Mouse (Mus musculus) brown adipose tissue, adult 24 weeks (tissue): ENCODE measurements at regions not wholly inside any gene's neighbourhood (a gene's known extent, or its start where the extent isn't known, plus 50 kb on each side); places are given as distances from the start of the nearest gene placed in this dataset.

Experiments used
- H3K27ac ChIP-seq: fragments of 200-500 bp; replicated peaks from 2 replicates; pipeline ENCODE4 v1.5.1; 2012; ENCODE audit warnings: low read depth, mild to moderate bottlenecking, low read length
- H3K4me1 ChIP-seq: fragments of 200-500 bp; 2 replicates; pipeline ENCODE4 v1.6.1; 2012; ENCODE audit warnings: low read length, mixed read lengths; ENCODE audit not compliant: control insufficient read depth, insufficient read depth, insufficient read length
- H3K4me3 ChIP-seq: fragments of 200-500 bp; 2 replicates; pipeline ENCODE4 v1.5.1; 2012; ENCODE audit warnings: low read depth, mild to moderate bottlenecking, low read length, moderate library complexity; ENCODE audit not compliant: insufficient read depth

DNA sequence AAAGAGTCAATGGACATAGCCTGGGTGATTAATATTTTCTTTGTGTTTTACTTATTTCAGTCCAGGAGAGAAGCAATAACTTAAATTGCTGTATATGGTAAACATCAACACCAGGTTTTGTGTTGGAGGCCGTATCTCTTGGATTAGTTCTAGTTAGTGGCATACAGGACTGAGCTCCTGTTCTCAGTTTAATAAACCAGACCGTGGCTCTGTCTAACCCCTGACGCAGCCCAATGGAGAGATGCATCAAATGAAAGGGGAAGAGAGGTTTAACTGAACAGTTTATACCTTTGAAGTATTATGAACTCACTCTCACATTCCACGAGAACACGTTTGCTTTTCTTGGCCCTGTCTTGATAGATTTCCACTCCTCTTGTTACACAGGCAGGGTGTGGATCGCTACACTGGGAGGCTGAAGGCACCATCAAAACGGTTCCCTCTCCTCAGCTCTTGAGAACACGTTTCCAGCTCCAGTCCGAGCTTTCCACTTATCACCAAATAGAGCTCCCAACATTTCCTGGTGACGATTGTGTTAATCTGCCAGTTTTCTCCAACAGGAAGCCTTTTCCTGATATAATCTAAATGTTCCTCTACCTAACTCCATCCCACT, 54.0 kb upstream of the Cerkl start:
- Histone ChIP-seq H3K4me1 (no peaks in the 10 kb centered on the region), H3K27ac (no peak overlapping the region), H3K4me3 (no peak overlapping the region)

GRCm38 (mm10) chr2:79511108-79511507, 54.5 kb upstream of the Cerkl start:
- Histone ChIP-seq H3K27ac (no peak overlapping the region), H3K4me3 (no peak overlapping the region), H3K4me1 (no peaks in the 10 kb centered on the region)

DNA sequence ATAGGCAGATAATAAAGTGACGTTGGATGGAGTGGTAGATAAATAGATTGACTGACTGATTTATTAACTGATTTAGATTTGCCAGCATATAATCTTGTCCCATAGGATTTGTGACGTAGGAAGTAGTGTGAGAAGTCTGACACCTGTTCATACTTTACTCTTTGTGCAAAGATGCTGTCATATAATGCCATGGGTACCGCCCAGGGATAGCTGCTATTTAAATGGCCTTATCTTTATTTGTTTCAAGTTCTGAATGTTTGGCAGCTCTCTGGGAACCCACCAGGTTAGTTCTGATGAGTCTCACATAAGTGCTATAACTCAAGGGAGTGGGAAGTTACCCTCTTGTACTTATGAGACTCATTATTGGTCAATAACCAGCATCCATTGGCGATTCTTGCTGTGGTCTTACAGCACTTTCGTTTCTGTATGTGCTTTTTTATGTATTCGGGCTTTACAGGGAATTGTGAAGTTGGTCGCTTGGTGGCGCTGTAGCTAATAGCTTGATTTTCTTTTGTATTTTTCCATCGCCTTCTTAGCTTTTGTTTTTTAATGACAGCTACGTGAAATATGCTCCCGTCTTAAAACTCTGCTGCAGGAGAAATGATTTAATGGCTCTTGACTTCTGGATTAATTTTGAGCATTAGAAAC, 55.2 kb upstream of the Cerkl start:
- no peak overlapping the region for H3K27ac ChIP-seq
- no peaks in the 10 kb centered on the region for H3K4me1 ChIP-seq
- H3K4me3 ChIP-seq, result no peak overlapping the region

DNA sequence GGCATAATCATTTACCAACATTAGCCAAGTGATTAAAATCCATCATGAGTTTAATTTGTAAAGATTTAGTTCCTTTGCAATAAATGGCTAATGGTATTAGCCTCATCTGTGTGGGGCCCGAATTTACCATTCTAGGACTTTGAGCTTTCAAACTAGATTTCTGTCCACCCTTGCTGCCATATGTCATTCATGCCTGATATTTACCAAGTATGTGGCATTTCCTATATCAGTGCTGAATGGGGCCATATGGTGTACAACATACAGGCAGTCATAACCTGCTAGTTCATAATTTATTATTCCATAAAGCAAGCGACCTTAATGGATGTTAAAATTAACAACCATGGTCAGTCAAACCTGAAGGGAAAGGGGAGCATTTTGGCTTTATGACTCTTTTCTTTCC, 55.8 kb upstream of the Cerkl start:
- H3K4me1 ChIP-seq, result no peaks in the 10 kb centered on the region; the same call in 1 of the 2 replicates
- H3K4me3 ChIP-seq, result no peak overlapping the region
- H3K27ac ChIP-seq, result no peak overlapping the region

DNA sequence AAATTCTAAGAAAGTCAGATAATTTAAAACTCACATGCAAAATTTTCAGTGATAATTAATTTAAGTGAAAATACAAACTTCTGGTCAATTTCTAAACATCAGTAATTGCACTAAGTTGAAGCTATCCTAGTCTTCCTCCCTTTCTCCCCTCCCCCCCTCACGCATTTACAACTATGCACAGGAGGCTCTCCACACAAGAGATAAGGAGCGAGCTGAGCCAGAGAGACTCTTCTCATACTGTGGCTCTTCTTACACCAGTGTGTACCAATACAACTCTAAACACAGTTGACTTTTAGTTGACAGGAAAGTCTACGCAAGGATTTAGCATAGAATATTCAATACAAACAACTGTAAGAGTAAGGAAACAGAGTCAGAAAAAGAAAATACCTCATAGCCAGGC, 57.1 kb upstream of the Cerkl start:
- no peak overlapping the region for H3K4me3 ChIP-seq
- H3K4me1 ChIP-seq, result no peaks in the 10 kb centered on the region; the same call in 1 of the 2 replicates
- H3K27ac ChIP-seq, result no peak overlapping the region

- H3K27ac ChIP-seq, result peak overlapping the region; percentile 35
- H3K4me1 ChIP-seq, result peaks cover 2% of the 10 kb centered on the region
- H3K4me3 ChIP-seq, result no peak overlapping the region
Measured at GRCm38 (mm10) chr2:79518046-79518750, 61.6 kb upstream of the Cerkl start.

DNA sequence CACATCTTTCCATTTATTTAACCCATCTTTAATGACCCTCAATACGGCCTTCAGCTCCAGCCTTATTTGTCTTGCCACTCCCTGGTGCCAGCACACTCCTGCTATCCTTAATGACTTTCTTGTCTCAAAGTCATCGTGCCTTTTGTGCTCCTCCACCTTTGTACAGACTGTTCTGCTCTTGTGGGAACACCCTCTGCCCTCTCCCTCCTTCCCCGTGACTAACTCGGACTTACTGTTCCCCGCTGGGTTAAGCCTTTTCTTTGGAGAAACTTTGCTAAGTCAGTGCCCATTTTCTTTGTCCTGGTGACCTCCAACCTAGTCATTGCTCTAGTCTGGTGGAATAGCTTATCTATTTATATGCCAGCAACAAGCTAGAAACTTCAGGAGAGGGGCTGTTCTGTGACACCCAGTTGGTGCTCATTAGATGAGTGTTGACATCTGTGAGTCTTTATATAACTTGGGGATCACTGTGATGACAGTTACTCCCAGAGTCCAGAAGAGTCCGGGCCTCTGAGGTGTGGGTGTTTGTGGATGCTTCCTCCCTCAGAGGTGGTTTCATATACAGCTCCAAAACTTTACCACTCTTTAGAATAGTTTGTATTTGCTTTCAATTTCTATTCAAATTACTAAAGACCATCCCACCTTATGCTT, 63.3 kb upstream of the Cerkl start:
- Histone ChIP-seq H3K4me3 (no peak overlapping the region), H3K27ac (peak overlapping the region; percentile 95)

DNA sequence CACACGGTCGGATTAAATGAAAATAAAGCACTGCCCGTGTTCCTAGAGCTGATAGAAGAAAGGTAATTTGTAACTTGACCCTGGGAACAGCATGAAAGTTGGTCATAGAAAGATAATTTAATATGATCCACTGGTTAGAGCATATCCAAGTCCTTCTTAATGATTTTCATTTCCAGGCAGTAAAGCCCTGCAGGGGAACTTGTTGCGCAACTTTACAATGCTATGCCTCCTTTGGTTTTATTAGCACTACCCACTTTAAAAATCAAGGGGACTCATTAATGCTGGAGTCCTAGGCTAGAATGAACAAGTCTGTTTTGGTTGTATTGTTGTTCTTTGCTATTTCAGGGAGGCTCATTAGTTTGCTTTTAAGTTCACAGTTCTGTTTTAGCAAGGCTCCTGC, 66.9 kb upstream of the Cerkl start:
- Histone ChIP-seq H3K4me3 (no peak overlapping the region), H3K27ac (no peak overlapping the region), H3K4me1 (peaks cover 2% of the 10 kb centered on the region)

More for the DNA sequence above, 63.3 kb upstream of the Cerkl start:
- H3K4me1 ChIP-seq, result peaks cover 2% of the 10 kb centered on the region

GRCm38 (mm10) chr2:79527529-79527928, 70.9 kb upstream of the Cerkl start:
- H3K27ac ChIP-seq, result no peak overlapping the region
- H3K4me1 ChIP-seq, result no peaks in the 10 kb centered on the region
- H3K4me3 ChIP-seq, result no peak overlapping the region

DNA sequence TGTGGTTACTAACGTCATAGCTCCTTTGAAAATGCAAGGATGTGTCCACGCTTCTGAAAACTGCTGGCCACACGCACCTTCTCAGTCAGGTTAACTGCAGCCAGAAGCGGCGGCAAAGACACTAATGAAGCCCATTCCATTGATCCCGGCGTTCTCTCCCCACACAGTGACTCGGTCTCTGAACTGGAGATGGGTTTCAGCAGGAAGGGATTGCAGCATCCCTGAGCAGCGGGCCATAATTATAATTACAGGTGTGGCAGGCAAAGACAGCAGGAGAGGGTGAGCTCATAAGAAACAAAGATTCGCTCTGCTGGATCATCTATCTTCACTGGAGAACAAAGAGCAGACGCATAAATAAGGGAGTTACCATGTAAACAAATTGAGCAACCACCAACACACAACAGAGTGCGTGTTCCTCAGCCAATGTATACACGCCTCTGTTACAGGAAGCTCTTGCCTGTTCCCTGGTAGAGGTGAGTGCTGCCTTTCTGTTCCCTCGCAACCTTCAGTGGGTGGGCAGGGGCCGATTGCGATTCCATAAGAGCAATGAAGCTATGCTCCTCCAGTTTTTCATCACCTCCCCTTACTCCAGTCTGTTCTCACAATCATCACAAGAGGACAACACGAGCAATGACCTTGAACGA, 71.9 kb upstream of the Cerkl start:
- Histone ChIP-seq H3K4me1 (no peaks in the 10 kb centered on the region), H3K27ac (no peak overlapping the region), H3K4me3 (no peak overlapping the region)

DNA sequence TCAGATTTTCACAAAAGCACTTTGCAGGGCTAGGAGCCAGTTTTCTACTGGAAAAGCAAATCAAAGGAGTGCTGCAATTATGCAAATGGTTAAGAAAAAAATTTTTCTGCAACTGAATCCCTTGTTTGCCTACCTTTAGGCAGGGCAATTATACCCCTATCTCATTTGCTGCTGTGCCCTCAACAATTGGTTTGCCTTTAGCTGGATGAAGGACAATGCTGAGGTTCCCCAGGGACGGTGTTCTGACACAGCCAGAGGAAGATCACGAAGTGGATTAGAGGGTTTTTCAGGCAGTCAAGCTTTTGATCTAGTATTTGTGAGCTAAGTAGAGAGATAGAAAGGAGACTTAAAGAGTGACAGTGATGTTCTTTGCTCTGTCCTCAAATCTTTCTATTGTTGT, 72.6 kb upstream of the Cerkl start:
- Histone ChIP-seq H3K27ac (no peak overlapping the region), H3K4me1 (no peaks in the 10 kb centered on the region), H3K4me3 (no peak overlapping the region)

DNA sequence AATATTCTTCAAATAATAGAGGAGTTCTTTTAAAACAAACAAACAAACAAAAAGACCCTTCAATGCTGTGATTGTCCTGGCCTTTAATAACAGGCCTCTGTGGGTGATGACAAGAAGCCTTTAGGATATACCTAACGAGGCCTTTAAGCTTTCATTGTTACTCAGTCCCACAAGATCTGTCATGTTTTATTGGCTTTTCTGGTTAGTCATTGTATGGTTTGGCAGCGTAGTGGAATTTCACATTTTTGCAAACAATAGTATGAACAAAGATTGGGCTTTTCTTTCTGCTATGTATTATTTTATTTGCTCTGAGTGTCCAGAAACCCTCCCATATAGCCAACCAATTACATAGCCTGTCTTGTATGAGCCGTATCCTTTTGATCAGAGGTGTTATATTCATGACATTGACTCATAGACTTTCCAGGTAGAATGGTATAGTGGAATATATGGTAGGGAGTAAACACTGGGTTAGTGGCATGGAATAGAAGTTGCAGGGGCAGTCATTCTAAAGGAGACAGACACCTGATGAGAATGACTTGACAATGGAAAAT, 76.1 kb upstream of the Cerkl start:
- Histone ChIP-seq H3K4me1 (0 out of 2 replicates have a peak, but pooled peaks cover 2% of the 10 kb centered on the region), H3K4me3 (no peak overlapping the region), H3K27ac (no peak overlapping the region)

GRCm38 (mm10) chr2:79537126-79537875, 80.7 kb upstream of the Cerkl start:
- Histone ChIP-seq H3K27ac (no peak overlapping the region), H3K4me3 (no peak overlapping the region), H3K4me1 (peaks cover 2% of the 10 kb centered on the region; the same call in 1 of the 2 replicates)

DNA sequence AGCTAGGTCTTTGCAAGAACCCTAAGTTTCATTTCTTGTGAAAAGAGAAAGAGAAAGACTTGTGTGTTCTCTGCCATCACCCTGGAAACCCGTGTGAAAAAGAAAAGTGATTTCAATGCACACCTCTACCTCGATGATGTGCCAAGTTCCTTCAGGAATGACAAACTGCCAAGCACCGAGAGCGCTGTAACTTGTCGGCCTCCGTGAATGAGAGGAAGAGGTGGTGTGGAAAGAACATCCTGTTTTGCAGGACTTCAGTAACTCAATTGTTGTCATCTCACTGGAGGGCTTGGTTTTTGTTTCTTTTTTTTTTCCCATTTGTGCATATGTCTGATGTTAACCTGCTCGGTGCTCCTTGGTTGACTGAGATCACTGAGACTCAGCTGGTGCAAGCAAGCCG, 83.8 kb upstream of the Cerkl start:
- Histone ChIP-seq H3K4me1 (peaks cover 12% of the 10 kb centered on the region; the same call in 1 of the 2 replicates), H3K4me3 (no peak overlapping the region), H3K27ac (no peak overlapping the region)
